Mouse (Mus musculus): ENCODE results near the gene Msl3. TPM values are rescaled to one million over a fixed set of nuclear protein-coding genes. Genes with fewer than 3 reads are reported as not detected.
"Not testable (repeated sequence)": the region's sequence is repeated elsewhere in the genome, so short reads cannot be mapped to it uniquely, and the experiment has no call there.

Gene Msl3
- polyA plus RNA-seq (2016; fragmentation: Nextera tagmentation; extraction: Ambion mirVana), result 30.7 and 32.5 TPM in 2 replicates

GRCm38 (mm10) chrX:168673525-168674406 lies at the start of gene Msl3:
Msl3 (minus strand) TSS chrX:168673898.
- peak within 1 kb of the TSS; percentile 90 for H3K27ac ChIP-seq
- peaks cover 16% of the 10 kb centered on the region for H3K36me3 ChIP-seq (replicated peaks)
- H3K27me3 ChIP-seq (ENCODE audit: poor library complexity, severe bottlenecking), result peaks cover 69% of the 10 kb centered on the region
- peak; percentile 74 for DNase-seq (ENCODE audit: extremely low spot score, low spot score)
- H3K4me3 ChIP-seq, result peak within 1 kb of the TSS; percentile 60
- WGBS, result 27% methylated on average over 81 of the region's 88 CpGs
- H3K4me1 ChIP-seq, result no peaks in the 10 kb centered on the region
- H3K9me3 ChIP-seq, result no peaks in the 10 kb centered on the region

GRCm38 (mm10) chrX:168717969-168718368 lies 44.3 kb upstream of the Msl3 start:
- Histone ChIP-seq H3K9me3 (no peaks in the 10 kb centered on the region), H3K27me3 (ENCODE audit: poor library complexity, severe bottlenecking) (peaks cover 71% of the 10 kb centered on the region), H3K36me3 (replicated peaks) (no peaks in the 10 kb centered on the region), H3K27ac (no peak overlapping the region), H3K4me3 (no peak overlapping the region), H3K4me1 (no peaks in the 10 kb centered on the region)
- no peak for DNase-seq (ENCODE audit: extremely low spot score, low spot score)
- WGBS, result 66% methylated on average over 2 of the region's 2 CpGs

GRCm38 (mm10) chrX:168674407-168674962 lies 787 bp upstream of the Msl3 start:
- 31% methylated on average over 10 of the region's 10 CpGs for WGBS
- Histone ChIP-seq H3K9me3 (no peaks in the 10 kb centered on the region), H3K4me3 (peak overlapping the region; percentile 60), H3K27me3 (ENCODE audit: poor library complexity, severe bottlenecking) (peaks cover 62% of the 10 kb centered on the region), H3K36me3 (replicated peaks) (peaks cover 9% of the 10 kb centered on the region), H3K27ac (peak overlapping the region; percentile 90), H3K4me1 (no peaks in the 10 kb centered on the region)
- DNase-seq (ENCODE audit: extremely low spot score, low spot score), result no peak

- H3K9me3 ChIP-seq, result no peaks in the 10 kb centered on the region
- peaks cover 67% of the 10 kb centered on the region for H3K27me3 ChIP-seq (ENCODE audit: poor library complexity, severe bottlenecking)
- no peaks in the 10 kb centered on the region for H3K4me1 ChIP-seq
- WGBS, result 14% methylated on average over 31 of the region's 31 CpGs
- H3K27ac ChIP-seq, result peak overlapping the region; percentile 90
- peak overlapping the region; percentile 60 for H3K4me3 ChIP-seq
- no peak for DNase-seq (ENCODE audit: extremely low spot score, low spot score)
- peaks cover 23% of the 10 kb centered on the region for H3K36me3 ChIP-seq (replicated peaks)
These were observed 679 bp downstream of the Msl3 start for GRCm38 (mm10) chrX:168672913-168673524.

- H3K4me1 ChIP-seq, result no peaks in the 10 kb centered on the region
- peak; percentile 44 for DNase-seq (ENCODE audit: extremely low spot score, low spot score)
- peak overlapping the region; percentile 60 for H3K4me3 ChIP-seq
- H3K27me3 ChIP-seq (ENCODE audit: poor library complexity, severe bottlenecking), result peaks cover 66% of the 10 kb centered on the region
- WGBS, result 24% methylated on average over 9 of the region's 9 CpGs
- peak overlapping the region; percentile 90 for H3K27ac ChIP-seq
- H3K9me3 ChIP-seq, result no peaks in the 10 kb centered on the region
- H3K36me3 ChIP-seq (replicated peaks), result peaks cover 29% of the 10 kb centered on the region
These were observed 1.3 kb downstream of the Msl3 start for GRCm38 (mm10) chrX:168672425-168672824.

GRCm38 (mm10) chrX:168663982-168664689 lies 9.6 kb downstream of the Msl3 start:
- Histone ChIP-seq H3K4me3 (no peak overlapping the region), H3K4me1 (no peaks in the 10 kb centered on the region), H3K27me3 (ENCODE audit: poor library complexity, severe bottlenecking) (peaks cover 45% of the 10 kb centered on the region), H3K9me3 (no peaks in the 10 kb centered on the region), H3K27ac (no peak overlapping the region), H3K36me3 (replicated peaks) (peaks cover 38% of the 10 kb centered on the region)
- DNase-seq (ENCODE audit: extremely low spot score, low spot score), result no peak
- WGBS, result 80% methylated on average over 12 of the region's 12 CpGs

- WGBS, result 76% methylated on average over 4 of the region's 4 CpGs
- DNase-seq (ENCODE audit: extremely low spot score, low spot score), result no peak
- Histone ChIP-seq H3K4me3 (no peak overlapping the region), H3K36me3 (replicated peaks) (peaks cover 28% of the 10 kb centered on the region), H3K27ac (no peak overlapping the region), H3K4me1 (no peaks in the 10 kb centered on the region), H3K27me3 (ENCODE audit: poor library complexity, severe bottlenecking) (peaks cover 60% of the 10 kb centered on the region), H3K9me3 (no peaks in the 10 kb centered on the region)
These were observed 13.5 kb downstream of the Msl3 start for GRCm38 (mm10) chrX:168660236-168660635.

GRCm38 (mm10) chrX:168659803-168660202 lies 13.9 kb downstream of the Msl3 start:
- not testable (repeated sequence) for H3K4me3 ChIP-seq; H3K4me1 ChIP-seq; H3K9me3 ChIP-seq; DNase-seq (ENCODE audit: extremely low spot score, low spot score); H3K27ac ChIP-seq
- Histone ChIP-seq H3K27me3 (ENCODE audit: poor library complexity, severe bottlenecking) (peaks cover 60% of the 10 kb centered on the region), H3K36me3 (replicated peaks) (peaks cover 24% of the 10 kb centered on the region)
- 60% methylated on average over 4 of the region's 4 CpGs for WGBS

- Histone ChIP-seq H3K36me3 (replicated peaks) (peaks cover 21% of the 10 kb centered on the region), H3K27ac (no peak overlapping the region), H3K27me3 (ENCODE audit: poor library complexity, severe bottlenecking) (peaks cover 60% of the 10 kb centered on the region), H3K4me1 (no peaks in the 10 kb centered on the region), H3K4me3 (no peak overlapping the region), H3K9me3 (no peaks in the 10 kb centered on the region)
- no peak for DNase-seq (ENCODE audit: extremely low spot score, low spot score)
- 90% methylated on average over 3 of the region's 3 CpGs for WGBS
These were observed 14.4 kb downstream of the Msl3 start for GRCm38 (mm10) chrX:168659275-168659674.

- Histone ChIP-seq H3K36me3 (replicated peaks) (peaks cover 27% of the 10 kb centered on the region), H3K4me3 (no peak overlapping the region), H3K4me1 (no peaks in the 10 kb centered on the region), H3K9me3 (no peaks in the 10 kb centered on the region), H3K27me3 (ENCODE audit: poor library complexity, severe bottlenecking) (peaks cover 61% of the 10 kb centered on the region), H3K27ac (no peak overlapping the region)
- DNase-seq (ENCODE audit: extremely low spot score, low spot score), result no peak
- WGBS, result 92% methylated on average over 1 of the region's 1 CpGs
These were observed 15.9 kb downstream of the Msl3 start for GRCm38 (mm10) chrX:168657795-168658194.

GRCm38 (mm10) chrX:168649336-168649735 lies 24.4 kb downstream of the Msl3 start:
- no peak for DNase-seq (ENCODE audit: extremely low spot score, low spot score)
- peaks cover 29% of the 10 kb centered on the region for H3K36me3 ChIP-seq (replicated peaks)
- WGBS, result 74% methylated on average over 2 of the region's 2 CpGs
- peaks cover 97% of the 10 kb centered on the region for H3K27me3 ChIP-seq (ENCODE audit: poor library complexity, severe bottlenecking)
- no peak overlapping the region for H3K27ac ChIP-seq
- H3K9me3 ChIP-seq, result no peaks in the 10 kb centered on the region
- no peak overlapping the region for H3K4me3 ChIP-seq
- no peaks in the 10 kb centered on the region for H3K4me1 ChIP-seq

GRCm38 (mm10) chrX:168647746-168648145 lies 26.0 kb downstream of the Msl3 start:
- H3K27ac ChIP-seq, result no peak overlapping the region
- H3K4me1 ChIP-seq, result no peaks in the 10 kb centered on the region
- H3K9me3 ChIP-seq, result no peaks in the 10 kb centered on the region
- peaks cover 91% of the 10 kb centered on the region for H3K27me3 ChIP-seq (ENCODE audit: poor library complexity, severe bottlenecking)
- H3K4me3 ChIP-seq, result no peak overlapping the region
- H3K36me3 ChIP-seq (replicated peaks), result peaks cover 17% of the 10 kb centered on the region
- no peak for DNase-seq (ENCODE audit: extremely low spot score, low spot score)
- 85% methylated on average over 3 of the region's 3 CpGs for WGBS

Measured in forebrain, embryonic 10.5 days (tissue).